Mouse (Mus musculus) C2C12 (cell line): ENCODE data around the gene Gm42420. TPM values are rescaled to one million over a fixed set of nuclear protein-coding genes. Genes with fewer than 3 reads are reported as not detected.

Experiments
- H3K27me3 ChIP-seq: one replicate; pipeline ENCODE4 v1.6.1; 2011; ENCODE audit not compliant: control insufficient read depth, insufficient read depth, insufficient read length
- H3K36me3 ChIP-seq: one replicate; pipeline ENCODE4 v1.6.1; 2011; ENCODE audit not compliant: control insufficient read depth, insufficient read depth
- H3K4me3 ChIP-seq: one replicate; pipeline ENCODE4 v1.5.1; 2011; ENCODE audit warnings: mild to moderate bottlenecking, control low read depth; ENCODE audit not compliant: poor library complexity, insufficient read depth, severe bottlenecking
- H3K79me2 ChIP-seq: one replicate; pipeline ENCODE4 v1.6.1; 2011; ENCODE audit not compliant: control insufficient read depth, insufficient read depth
- H3K79me3 ChIP-seq: one replicate; pipeline ENCODE4 v1.6.1; 2011; ENCODE audit warnings: low read depth, control low read depth
- H3ac ChIP-seq: one replicate; pipeline ENCODE3; 2011; ENCODE audit warnings: low read depth; ENCODE audit not compliant: control insufficient read depth, insufficient read length
- CEBPB ChIP-seq: IDR thresholded peaks from one replicate; pipeline ENCODE4 v1.6.1; 2011; ENCODE audit warnings: low read depth, mild to moderate bottlenecking, control low read depth, moderate library complexity
- CTCF ChIP-seq: IDR thresholded peaks from one replicate; pipeline ENCODE4 v1.5.1; 2011; ENCODE audit not compliant: control insufficient read depth, insufficient read depth, insufficient read length
- FOSL1 ChIP-seq: IDR thresholded peaks from one replicate; pipeline ENCODE4 v1.8.0; 2011; ENCODE audit warnings: mild to moderate bottlenecking, low read length; ENCODE audit not compliant: poor library complexity, insufficient read depth, severe bottlenecking
- MAX ChIP-seq: IDR thresholded peaks from one replicate; pipeline ENCODE4 v1.6.1; 2011; ENCODE audit warnings: mild to moderate bottlenecking, control low read depth
- MYOD1 ChIP-seq: IDR thresholded peaks from one replicate; pipeline ENCODE4 v1.6.1; 2011; ENCODE audit warnings: low read depth; ENCODE audit not compliant: control insufficient read depth, insufficient read length
- MYOG ChIP-seq: IDR thresholded peaks from one replicate; pipeline ENCODE4 v1.6.1; 2011; ENCODE audit not compliant: control insufficient read depth, insufficient read length; ENCODE audit errors: extremely low read depth
- USF1 ChIP-seq: IDR thresholded peaks from one replicate; pipeline ENCODE4 v1.6.1; 2011; ENCODE audit warnings: low read depth, mild to moderate bottlenecking, control low read depth, moderate library complexity
- long read RNA-seq, 2 experiments: library from polyadenylated mRNA; unstranded; transcript quantifications; one replicate each; pipeline ENCODE4 v2.0.0; 2019 to 2020
- polyA plus RNA-seq: library from polyadenylated mRNA; unstranded; fragments of >200 nt; fragmentation: generic; extraction: Trizol; gene quantifications from one replicate; pipeline ENCODE4 v1.2.1, GENCODE M21; 2012; ENCODE audit warnings: missing spikeins

The Gm42420 gene
- polyA plus RNA-seq = not detected
- long read RNA-seq, experiment 1 = 0 reads
- long read RNA-seq, experiment 2 = 0 reads

GRCm38 (mm10) chr6:39585517-39585916, at the start of gene Gm42420:
TSS of gene Gm42420 (plus strand) at chr6:39585753.
- TF ChIP-seq MYOD1 (no peak), MAX (no peak), USF1 (no peak), MYOG (no peak), CTCF (no peak), CEBPB (no peak), FOSL1 (no peak)
- no peaks in the 10 kb centered on the region for H3K79me2 ChIP-seq
- H3K36me3 ChIP-seq = peaks cover 16% of the 10 kb centered on the region
- H3K79me3 ChIP-seq = no peaks in the 10 kb centered on the region
- H3ac ChIP-seq = no peak within 1 kb of the TSS
- no peaks in the 10 kb centered on the region for H3K27me3 ChIP-seq
- no peak within 1 kb of the TSS for H3K4me3 ChIP-seq

- TF ChIP-seq MYOG = no peak
- no peak for TF ChIP-seq MAX
- no peak for TF ChIP-seq FOSL1
- no peak for TF ChIP-seq USF1
- TF ChIP-seq CEBPB = no peak
- no peak for TF ChIP-seq MYOD1
- no peak for TF ChIP-seq CTCF
Measured at GRCm38 (mm10) chr6:39536621-39537020, 48.9 kb upstream of the Gm42420 start.

GRCm38 (mm10) chr6:39537276-39537675, 48.3 kb upstream of the Gm42420 start:
- TF ChIP-seq MYOG (no peak), CTCF (no peak), MYOD1 (peak; percentile 52), CEBPB (no peak), USF1 (no peak), MAX (no peak)
- H3K79me3 ChIP-seq = no peaks in the 10 kb centered on the region
- no peaks in the 10 kb centered on the region for H3K27me3 ChIP-seq
- no peak overlapping the region for H3ac ChIP-seq
- H3K4me3 ChIP-seq = no peak overlapping the region
- no peaks in the 10 kb centered on the region for H3K79me2 ChIP-seq
- H3K36me3 ChIP-seq = no peaks in the 10 kb centered on the region

More at GRCm38 (mm10) chr6:39536621-39537020, 48.9 kb upstream of the Gm42420 start:
- Histone ChIP-seq H3K27me3 (no peaks in the 10 kb centered on the region), H3K4me3 (no peak overlapping the region), H3K79me2 (no peaks in the 10 kb centered on the region), H3K79me3 (no peaks in the 10 kb centered on the region), H3ac (no peak overlapping the region), H3K36me3 (no peaks in the 10 kb centered on the region)

- Histone ChIP-seq H3ac (no peak overlapping the region), H3K27me3 (no peaks in the 10 kb centered on the region), H3K36me3 (no peaks in the 10 kb centered on the region), H3K79me3 (no peaks in the 10 kb centered on the region), H3K4me3 (no peak overlapping the region), H3K79me2 (no peaks in the 10 kb centered on the region)
- TF ChIP-seq FOSL1 = no peak
- no peak for TF ChIP-seq CTCF
- no peak for TF ChIP-seq MYOD1
- no peak for TF ChIP-seq USF1
- TF ChIP-seq MYOG = no peak
Measured at GRCm38 (mm10) chr6:39538227-39538626, 47.3 kb upstream of the Gm42420 start.

GRCm38 (mm10) chr6:39539679-39540155, 45.8 kb upstream of the Gm42420 start:
- Histone ChIP-seq H3K36me3 (no peaks in the 10 kb centered on the region), H3K4me3 (no peak overlapping the region), H3K79me2 (no peaks in the 10 kb centered on the region), H3K27me3 (no peaks in the 10 kb centered on the region), H3ac (no peak overlapping the region), H3K79me3 (no peaks in the 10 kb centered on the region)
- no peak for TF ChIP-seq MYOG
- no peak for TF ChIP-seq USF1

- Histone ChIP-seq H3K27me3 (no peaks in the 10 kb centered on the region), H3K36me3 (no peaks in the 10 kb centered on the region), H3ac (no peak overlapping the region), H3K79me2 (no peaks in the 10 kb centered on the region), H3K4me3 (no peak overlapping the region), H3K79me3 (no peaks in the 10 kb centered on the region)
- TF ChIP-seq USF1 = no peak
- no peak for TF ChIP-seq CEBPB
- no peak for TF ChIP-seq MYOD1
- no peak for TF ChIP-seq FOSL1
- no peak for TF ChIP-seq MYOG
- no peak for TF ChIP-seq MAX
- no peak for TF ChIP-seq CTCF
Measured at GRCm38 (mm10) chr6:39540563-39540962, 45.0 kb upstream of the Gm42420 start.
